Mouse (Mus musculus): ENCODE measurements around the gene Klrg2.

DNA sequence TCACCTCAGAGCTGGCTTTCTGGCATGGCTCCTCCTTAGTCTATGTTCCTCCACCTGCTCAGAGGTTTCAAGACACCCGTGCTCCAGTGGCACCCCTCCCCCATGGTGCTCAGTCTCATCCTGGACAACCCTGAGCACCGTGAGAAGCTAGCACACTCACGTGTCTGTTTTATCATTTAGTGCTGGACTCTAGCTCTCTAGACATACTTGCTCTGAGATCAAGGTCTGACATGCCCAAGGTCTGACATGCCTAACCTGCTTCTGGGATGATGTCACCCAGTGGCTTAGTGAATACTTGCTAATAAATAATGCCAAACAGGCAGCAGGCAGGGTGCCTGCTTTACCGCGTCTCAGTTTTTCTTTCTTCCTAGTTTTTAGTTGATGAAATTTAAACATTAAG lies 5.6 kb upstream of the Klrg2 start:
- TF ChIP-seq CTCF (IDR thresholded peaks at IDR 0.05; ENCODE audit: low read depth) (no peak), EP300 (IDR thresholded peaks at IDR 0.05; ENCODE audit: low read depth) (no peak)
